Mouse (Mus musculus): ENCODE data around the gene Gm10577. TPM values are rescaled to one million over a fixed set of nuclear protein-coding genes. Genes with fewer than 3 reads are reported as not detected.

The Gm10577 gene
- polyA plus RNA-seq, 1 experiment from 2014 or later: not detected

- no peaks in the 10 kb centered on the region for H3K9me3 ChIP-seq
- H3K4me3 ChIP-seq: no peak overlapping the region
- H3K9ac ChIP-seq: no peak overlapping the region
- H3K36me3 ChIP-seq: peaks cover 81% of the 10 kb centered on the region
- no peak for ATAC-seq (ENCODE audit: low FRiP score, low read depth)
- 0 out of 2 replicates have a peak, but pooled peaks cover 6% of the 10 kb centered on the region for H3K4me1 ChIP-seq
- no peaks in the 10 kb centered on the region for H3K27me3 ChIP-seq
- H3K27ac ChIP-seq: no peak overlapping the region
- H3K4me2 ChIP-seq (replicated peaks): no peak overlapping the region
- WGBS: 86% methylated on average over 18 of the region's 18 CpGs
Observed at GRCm38 (mm10) chr4:100994442-100995255, 25.8 kb downstream of the Gm10577 start.

- Histone ChIP-seq H3K4me1 (no peaks in the 10 kb centered on the region), H3K9me3 (no peaks in the 10 kb centered on the region), H3K36me3 (peaks cover 91% of the 10 kb centered on the region), H3K4me2 (replicated peaks) (no peak overlapping the region), H3K9ac (no peak overlapping the region), H3K4me3 (no peak overlapping the region), H3K27me3 (no peaks in the 10 kb centered on the region), H3K27ac (no peak overlapping the region)
- no peak for ATAC-seq (ENCODE audit: low FRiP score, low read depth)
- WGBS: 88% methylated on average over 6 of the region's 6 CpGs
Observed at GRCm38 (mm10) chr4:100992086-100992485, 28.4 kb downstream of the Gm10577 start.

GRCm38 (mm10) chr4:100990996-100991395 lies 29.5 kb downstream of the Gm10577 start:
- Histone ChIP-seq H3K27ac (no peak overlapping the region), H3K9me3 (no peaks in the 10 kb centered on the region), H3K27me3 (no peaks in the 10 kb centered on the region), H3K4me3 (no peak overlapping the region), H3K4me2 (replicated peaks) (no peak overlapping the region), H3K4me1 (no peaks in the 10 kb centered on the region), H3K36me3 (peaks cover 91% of the 10 kb centered on the region), H3K9ac (no peak overlapping the region)
- 70% methylated on average over 4 of the region's 4 CpGs for WGBS
- no peak for ATAC-seq (ENCODE audit: low FRiP score, low read depth)

- no peaks in the 10 kb centered on the region for H3K9me3 ChIP-seq
- H3K4me1 ChIP-seq: no peaks in the 10 kb centered on the region
- no peaks in the 10 kb centered on the region for H3K27me3 ChIP-seq
- H3K4me2 ChIP-seq (replicated peaks): no peak overlapping the region
- H3K36me3 ChIP-seq: peaks cover 92% of the 10 kb centered on the region
- 74% methylated on average over 8 of the region's 8 CpGs for WGBS
- H3K9ac ChIP-seq: no peak overlapping the region
- no peak overlapping the region for H3K4me3 ChIP-seq
- ATAC-seq (ENCODE audit: low FRiP score, low read depth): no peak
- H3K27ac ChIP-seq: no peak overlapping the region
Observed at GRCm38 (mm10) chr4:100988231-100988799, 32.2 kb downstream of the Gm10577 start.

- 95% methylated on average over 1 of the region's 1 CpGs for WGBS
- Histone ChIP-seq H3K4me2 (replicated peaks) (no peak overlapping the region), H3K9ac (no peak overlapping the region), H3K27me3 (no peaks in the 10 kb centered on the region), H3K9me3 (no peaks in the 10 kb centered on the region), H3K4me1 (no peaks in the 10 kb centered on the region), H3K27ac (no peak overlapping the region), H3K36me3 (peaks cover 89% of the 10 kb centered on the region), H3K4me3 (no peak overlapping the region)
- no peak for ATAC-seq (ENCODE audit: low FRiP score, low read depth)
Observed at GRCm38 (mm10) chr4:100987187-100987586, 33.3 kb downstream of the Gm10577 start.

- Histone ChIP-seq H3K9me3 (no peaks in the 10 kb centered on the region), H3K4me1 (no peaks in the 10 kb centered on the region), H3K9ac (no peak overlapping the region), H3K4me3 (no peak overlapping the region), H3K27me3 (no peaks in the 10 kb centered on the region), H3K36me3 (peaks cover 88% of the 10 kb centered on the region), H3K27ac (no peak overlapping the region), H3K4me2 (replicated peaks) (no peak overlapping the region)
- 91% methylated on average over 7 of the region's 7 CpGs for WGBS
- ATAC-seq (ENCODE audit: low FRiP score, low read depth): no peak
Observed at GRCm38 (mm10) chr4:100977522-100977921, 43.0 kb downstream of the Gm10577 start.

GRCm38 (mm10) chr4:100974455-100975035 lies 46.0 kb downstream of the Gm10577 start:
- WGBS: 94% methylated on average over 14 of the region's 14 CpGs
- H3K27me3 ChIP-seq: no peaks in the 10 kb centered on the region
- no peaks in the 10 kb centered on the region for H3K9me3 ChIP-seq
- no peak overlapping the region for H3K9ac ChIP-seq
- no peaks in the 10 kb centered on the region for H3K4me1 ChIP-seq
- H3K27ac ChIP-seq: no peak overlapping the region
- H3K4me2 ChIP-seq (replicated peaks): no peak overlapping the region
- no peak overlapping the region for H3K4me3 ChIP-seq
- ATAC-seq (ENCODE audit: low FRiP score, low read depth): no peak
- peaks cover 83% of the 10 kb centered on the region for H3K36me3 ChIP-seq

- 87% methylated on average over 16 of the region's 16 CpGs for WGBS
- H3K36me3 ChIP-seq: peaks cover 86% of the 10 kb centered on the region
- H3K9me3 ChIP-seq: no peaks in the 10 kb centered on the region
- no peak overlapping the region for H3K27ac ChIP-seq
- H3K9ac ChIP-seq: no peak overlapping the region
- no peaks in the 10 kb centered on the region for H3K4me1 ChIP-seq
- no peak overlapping the region for H3K4me2 ChIP-seq (replicated peaks)
- ATAC-seq (ENCODE audit: low FRiP score, low read depth): no peak
- H3K4me3 ChIP-seq: no peak overlapping the region
- no peaks in the 10 kb centered on the region for H3K27me3 ChIP-seq
Observed at GRCm38 (mm10) chr4:100973641-100974454, 46.6 kb downstream of the Gm10577 start.

Other genes starting within 250 kb of the Gm10577 start
- gene Cachd1, start 244.0 kb downstream of the Gm10577 start, polyA plus RNA-seq (2015; fragmentation: Nextera tagmentation; extraction: Ambion mirVana): 32.6 and 33.4 TPM in 2 replicates
- 12.7 and 14.3 TPM in 2 replicates for gene Raver2, start 48.3 kb upstream of the Gm10577 start, polyA plus RNA-seq (2015; fragmentation: Nextera tagmentation; extraction: Ambion mirVana)
- 77.2 and 88.0 TPM in 2 replicates for gene Jak1, start 244.6 kb upstream of the Gm10577 start, polyA plus RNA-seq (2015; fragmentation: Nextera tagmentation; extraction: Ambion mirVana)